Mouse (Mus musculus) hindbrain, embryonic 11.5 days (tissue): Measurements from ENCODE around the gene 9930111J21Rik2. TPM values are rescaled to one million over a fixed set of nuclear protein-coding genes. Genes with fewer than 3 reads are reported as not detected.
"Not testable (repeated sequence)": the region's sequence is repeated elsewhere in the genome, so short reads cannot be mapped to it uniquely, and the experiment has no call there.

ENCODE experiments used
- ATAC-seq: fragments of 200-750 bp; cut with Nextera tagmentation; 2 replicates; pipeline ENCODE4 v1.8.0; 2017; ENCODE audit warnings: mild to moderate bottlenecking, moderate TSS enrichment, moderate library complexity; ENCODE audit not compliant: low FRiP score
- DNase-seq: peaks from one replicate; pipeline ENCODE4 v3.0.0-alpha.2; 2015; ENCODE audit warnings: low spot score
- H3K27ac ChIP-seq: fragments of 300-500 bp; sonication (generic); 2 replicates; pipeline ENCODE4 v1.5.1; 2014; ENCODE audit warnings: mild to moderate bottlenecking, low read depth, low read length
- H3K27me3 ChIP-seq: fragments of 300-500 bp; sonication (generic); 2 replicates; pipeline ENCODE4 v1.6.1; 2014; ENCODE audit warnings: mild to moderate bottlenecking, low read length, moderate library complexity, mixed read lengths; ENCODE audit not compliant: control insufficient read depth, insufficient read depth
- H3K36me3 ChIP-seq: fragments of 300-500 bp; sonication (generic); 2 replicates; pipeline ENCODE4 v1.6.1; 2014; ENCODE audit warnings: mild to moderate bottlenecking, low read length, moderate library complexity, mixed read lengths; ENCODE audit not compliant: control insufficient read depth, insufficient read depth
- H3K4me1 ChIP-seq: fragments of 300-500 bp; sonication (generic); replicated peaks from 2 replicates; pipeline ENCODE4 v1.6.1; 2014; ENCODE audit warnings: low read length, mixed read lengths; ENCODE audit not compliant: control insufficient read depth, insufficient read depth
- H3K4me2 ChIP-seq: fragments of 300-500 bp; sonication (generic); replicated peaks from 2 replicates; pipeline ENCODE4 v1.6.1; 2014; ENCODE audit warnings: mild to moderate bottlenecking, low read depth, low read length
- H3K4me3 ChIP-seq: fragments of 300-500 bp; sonication (generic); 2 replicates; pipeline ENCODE4 v1.5.1; 2014; ENCODE audit warnings: low read depth, low read length
- H3K9ac ChIP-seq: fragments of 300-500 bp; sonication (generic); 2 replicates; pipeline ENCODE4 v1.6.1; 2014; ENCODE audit warnings: low read depth, low read length
- H3K9me3 ChIP-seq: fragments of 300-500 bp; sonication (generic); 2 replicates; pipeline ENCODE4 v1.6.1; 2016; ENCODE audit warnings: low read length; ENCODE audit not compliant: control insufficient read depth
- WGBS: fragments of 180-500 bp; shearing (Covaris S2); extraction: QIAGEN DNeasy Blood & Tissue Kit; methylation state at CpG from one replicate; pipeline ENCODE4 v1.1.7; 2014; 5-methylcytosine and 5-hydroxymethylcytosine counted together
- polyA plus RNA-seq: library from polyadenylated mRNA; unstranded; fragments of >200 nt; fragmentation: Nextera tagmentation; extraction: Ambion mirVana; gene quantifications from 2 replicates; pipeline ENCODE4 v1.2.1, GENCODE M21; 2014

The 9930111J21Rik2 gene
- polyA plus RNA-seq, 1 experiment from 2014 or later: 0.11 TPM

- WGBS: 86% methylated on average over 2 of the region's 3 CpGs
- DNase-seq, H3K4me3 ChIP-seq, ATAC-seq, H3K9ac ChIP-seq, H3K27me3 ChIP-seq, H3K36me3 ChIP-seq, H3K9me3 ChIP-seq, H3K27ac ChIP-seq, H3K4me1 ChIP-seq, H3K4me2 ChIP-seq: not testable (repeated sequence)
Observed at GRCm38 (mm10) chr11:49060061-49060460, 9.0 kb upstream of the 9930111J21Rik2 start.

GRCm38 (mm10) chr11:49051894-49052293 lies 852 bp upstream of the 9930111J21Rik2 start:
- not testable (repeated sequence) for H3K4me3 ChIP-seq, DNase-seq, H3K4me1 ChIP-seq, H3K27me3 ChIP-seq, H3K36me3 ChIP-seq, H3K4me2 ChIP-seq, ATAC-seq, H3K9ac ChIP-seq, H3K9me3 ChIP-seq, H3K27ac ChIP-seq
- no CpG with 5 or more reads among the region's 5 CpGs for WGBS

GRCm38 (mm10) chr11:49050064-49050463 lies 978 bp downstream of the 9930111J21Rik2 start:
- not testable (repeated sequence) for H3K27me3 ChIP-seq, DNase-seq, H3K4me1 ChIP-seq, H3K4me3 ChIP-seq, H3K27ac ChIP-seq, H3K36me3 ChIP-seq, H3K4me2 ChIP-seq, H3K9ac ChIP-seq, H3K9me3 ChIP-seq, ATAC-seq

GRCm38 (mm10) chr11:49012074-49012473 lies 39.0 kb downstream of the 9930111J21Rik2 start:
- H3K4me3 ChIP-seq, H3K27me3 ChIP-seq, H3K4me1 ChIP-seq, H3K9ac ChIP-seq, H3K9me3 ChIP-seq, H3K4me2 ChIP-seq, ATAC-seq, DNase-seq, H3K27ac ChIP-seq, H3K36me3 ChIP-seq: not testable (repeated sequence)

GRCm38 (mm10) chr11:49006785-49007184 lies 44.3 kb downstream of the 9930111J21Rik2 start:
- H3K9ac ChIP-seq, H3K27me3 ChIP-seq, H3K36me3 ChIP-seq, H3K4me2 ChIP-seq, DNase-seq, H3K27ac ChIP-seq, ATAC-seq, H3K9me3 ChIP-seq, H3K4me1 ChIP-seq, H3K4me3 ChIP-seq: not testable (repeated sequence)
- 30% methylated on average over 1 of the region's 1 CpGs for WGBS

- not testable (repeated sequence) for H3K27me3 ChIP-seq, H3K4me2 ChIP-seq, DNase-seq, H3K9ac ChIP-seq, H3K36me3 ChIP-seq, H3K4me1 ChIP-seq, ATAC-seq, H3K4me3 ChIP-seq, H3K9me3 ChIP-seq, H3K27ac ChIP-seq
- WGBS: 80% methylated on average over 2 of the region's 2 CpGs
Observed at GRCm38 (mm10) chr11:49006317-49006716, 44.7 kb downstream of the 9930111J21Rik2 start.

- not testable (repeated sequence) for H3K4me3 ChIP-seq, H3K4me1 ChIP-seq, ATAC-seq, H3K27me3 ChIP-seq, H3K9ac ChIP-seq, H3K36me3 ChIP-seq, H3K27ac ChIP-seq, DNase-seq, H3K9me3 ChIP-seq, H3K4me2 ChIP-seq
- 75% methylated on average over 1 of the region's 1 CpGs for WGBS
Observed at GRCm38 (mm10) chr11:49000411-49000810, 50.6 kb downstream of the 9930111J21Rik2 start.

GRCm38 (mm10) chr11:48994018-48994417 lies 57.0 kb downstream of the 9930111J21Rik2 start, which contains the start of gene Tgtp1:
TSS of gene Tgtp1 (minus strand) at chr11:48994172.
- not testable (repeated sequence) for H3K4me3 ChIP-seq, H3K36me3 ChIP-seq, H3K4me2 ChIP-seq, ATAC-seq, H3K27ac ChIP-seq, H3K9me3 ChIP-seq, H3K4me1 ChIP-seq, DNase-seq, H3K9ac ChIP-seq, H3K27me3 ChIP-seq
- WGBS: 51% methylated on average over 2 of the region's 2 CpGs

GRCm38 (mm10) chr11:48993296-48993695 lies 57.7 kb downstream of the 9930111J21Rik2 start:
- not testable (repeated sequence) for H3K27ac ChIP-seq, H3K27me3 ChIP-seq, H3K4me1 ChIP-seq, H3K4me2 ChIP-seq, H3K36me3 ChIP-seq, H3K4me3 ChIP-seq, DNase-seq, H3K9ac ChIP-seq, H3K9me3 ChIP-seq, ATAC-seq
- 61% methylated on average over 10 of the region's 10 CpGs for WGBS
